13 mouse cellular contexts compared by ENCODE assay signal in the genomic region with DNA sequence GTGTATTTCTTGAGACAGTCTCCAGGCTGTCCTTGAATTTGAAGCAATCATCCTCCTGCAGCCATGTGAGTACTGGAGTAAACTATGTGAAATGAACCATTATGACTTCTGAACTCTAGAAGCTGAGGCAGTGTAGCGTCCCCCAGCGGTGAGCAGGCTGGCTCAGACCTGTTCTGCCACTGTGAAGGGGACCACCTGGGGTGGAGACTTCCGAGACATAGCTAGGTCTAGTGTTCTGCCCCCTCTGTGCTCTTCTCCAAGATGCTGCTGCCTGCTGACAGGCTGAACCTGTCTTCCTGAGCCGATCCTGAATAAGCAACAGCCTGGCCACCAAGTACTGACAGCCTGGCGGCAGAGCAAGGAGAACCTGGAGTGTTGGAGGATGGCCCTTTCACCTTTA. TPM values are rescaled to one million over a fixed set of nuclear protein-coding genes. Genes with fewer than 3 reads are reported as not detected.
DNase-seq lines count a peak whose midpoint lies in the region; ATAC-seq and TF ChIP-seq lines count a peak whose summit lies in the region.
"Had no signal": no experiment of that assay in that cellular context is flagged by ENCODE, and none has a peak within 500 bp of the region (broad histone marks: within the 10 kb centered on the region; RNA-seq: fewer than 3 reads in every experiment).

No protein-coding gene starts in this region.

- H3K4me3 ChIP-seq in liver, embryonic 11.5 days (ENCODE audit: low read depth, low read length): no peak overlapping the region
- H3K4me3 ChIP-seq in liver, embryonic 14.5 days (ENCODE audit: insufficient read depth in 1 of 2, low read depth in 2 of 2, low read length in 2 of 2): no peak overlapping the region
- H3K4me3 ChIP-seq in intestine, embryonic 15.5 days (replicated peaks): no peak overlapping the region
- no peak overlapping the region for H3K4me3 ChIP-seq in kidney, embryonic 16.5 days (ENCODE audit: low read length)
- H3K4me3 ChIP-seq: forebrain, embryonic 10.5 days; heart, embryonic 10.5 days; hindbrain, embryonic 15.5 days had no signal

- H3K36me3 ChIP-seq in liver, embryonic 11.5 days (ENCODE audit: control insufficient read depth, insufficient read depth, low read length): no peaks in the 10 kb centered on the region
- H3K36me3 ChIP-seq in liver, embryonic 14.5 days (replicated peaks; ENCODE audit: control insufficient read depth, insufficient read depth, low read depth): no peaks in the 10 kb centered on the region
- no peaks in the 10 kb centered on the region for H3K36me3 ChIP-seq in intestine, embryonic 15.5 days
- H3K36me3 ChIP-seq in kidney, embryonic 16.5 days (ENCODE audit: insufficient read depth, low read length): no peaks in the 10 kb centered on the region
- H3K36me3 ChIP-seq: forebrain, embryonic 10.5 days; heart, embryonic 10.5 days; hindbrain, embryonic 15.5 days had no signal

- H3K27me3 ChIP-seq in liver, embryonic 11.5 days (replicated peaks; ENCODE audit: control insufficient read depth, insufficient read depth, low read length): peaks cover 11% of the 10 kb centered on the region
- H3K27me3 ChIP-seq in liver, embryonic 14.5 days (ENCODE audit: control insufficient read depth, insufficient read depth, low read length): no peaks in the 10 kb centered on the region
- no peaks in the 10 kb centered on the region for H3K27me3 ChIP-seq in intestine, embryonic 15.5 days (replicated peaks)
- no peaks in the 10 kb centered on the region for H3K27me3 ChIP-seq in kidney, embryonic 16.5 days (ENCODE audit: insufficient read depth, low read length)
- H3K27me3 ChIP-seq: hindbrain, embryonic 15.5 days; Patski had no signal

- no peak for DNase-seq in liver, embryonic 11.5 days (ENCODE audit: low spot score)
- DNase-seq in liver (no peak), R1 (ENCODE audit: low read depth, low spot score) (peak; percentile 83)
- DNase-seq in liver, embryonic 14.5 days (ENCODE audit: low read depth in 3 of 3, low spot score in 3 of 3): no peak
- DNase-seq in thymus, postnatal 4 days: no peak

- no peak for ATAC-seq in liver, embryonic 11.5 days (replicated peaks; ENCODE audit: low FRiP score)
- ATAC-seq in liver, embryonic 14.5 days (ENCODE audit: insufficient read depth): no peak
- no peak for ATAC-seq in intestine, embryonic 15.5 days
- no peak for ATAC-seq in kidney, embryonic 16.5 days (ENCODE audit: low FRiP score, low TSS enrichment)
- ATAC-seq: Patski had no signal

- TF ChIP-seq CTCF in liver, embryonic 14.5 days (IDR thresholded peaks at IDR 0.05; ENCODE audit: low read depth): no peak

- TF ChIP-seq EP300 in liver, embryonic 14.5 days (IDR thresholded peaks at IDR 0.05; ENCODE audit: low read depth): no peak

- H3K9ac ChIP-seq in liver, embryonic 11.5 days (ENCODE audit: low read depth, low read length): peak overlapping the region; percentile 4; the same call in 1 of the 2 replicates
- peak overlapping the region; percentile 6 for H3K9ac ChIP-seq in liver, embryonic 14.5 days (replicated peaks)
- no peak overlapping the region for H3K9ac ChIP-seq in intestine, embryonic 15.5 days
- H3K9ac ChIP-seq in kidney, embryonic 16.5 days (replicated peaks; ENCODE audit: low read length): no peak overlapping the region
- H3K9ac ChIP-seq: hindbrain, embryonic 15.5 days had no signal

- H3K4me2 ChIP-seq in liver, embryonic 11.5 days: no peak overlapping the region
- no peak overlapping the region; the same call in 1 of the 2 replicates for H3K4me2 ChIP-seq in liver, embryonic 14.5 days (ENCODE audit: low read depth)
- no peak overlapping the region for H3K4me2 ChIP-seq in intestine, embryonic 15.5 days (replicated peaks)
- no peak overlapping the region for H3K4me2 ChIP-seq in kidney, embryonic 16.5 days (replicated peaks; ENCODE audit: low read depth, low read length)
- H3K4me2 ChIP-seq: hindbrain, embryonic 15.5 days had no signal

- H3K27ac ChIP-seq in liver, embryonic 11.5 days (ENCODE audit: low read depth, low read length): no peak overlapping the region
- H3K27ac ChIP-seq in liver, embryonic 14.5 days: peak overlapping the region; percentile 99
- H3K27ac ChIP-seq in intestine, embryonic 15.5 days: no peak overlapping the region
- H3K27ac ChIP-seq in kidney, embryonic 16.5 days (ENCODE audit: low read length): no peak overlapping the region
- H3K27ac ChIP-seq: hindbrain, embryonic 15.5 days had no signal

- peaks cover 29% of the 10 kb centered on the region for H3K4me1 ChIP-seq in liver, embryonic 11.5 days (replicated peaks; ENCODE audit: control insufficient read depth, insufficient read depth, low read length)
- H3K4me1 ChIP-seq in liver, embryonic 14.5 days (replicated peaks; ENCODE audit: control insufficient read depth in 2 of 2, insufficient read depth in 2 of 2, low read length in 1 of 2): peaks cover 41 to 46% of the 10 kb centered on the region in 2 experiments
- H3K4me1 ChIP-seq in intestine, embryonic 15.5 days (replicated peaks): peaks cover 15% of the 10 kb centered on the region
- H3K4me1 ChIP-seq in kidney, embryonic 16.5 days (ENCODE audit: insufficient read depth, low read length): peaks cover 15% of the 10 kb centered on the region

- H3K9me3 ChIP-seq in liver, embryonic 11.5 days (ENCODE audit: control insufficient read depth, low read length): no peaks in the 10 kb centered on the region
- no peaks in the 10 kb centered on the region for H3K9me3 ChIP-seq in liver, embryonic 14.5 days (ENCODE audit: control insufficient read depth, low read length)
- no peaks in the 10 kb centered on the region for H3K9me3 ChIP-seq in intestine, embryonic 15.5 days
- no peaks in the 10 kb centered on the region for H3K9me3 ChIP-seq in kidney, embryonic 16.5 days (ENCODE audit: low read length)
- H3K9me3 ChIP-seq: forebrain, embryonic 10.5 days; heart, embryonic 10.5 days; hindbrain, embryonic 15.5 days had no signal

- 45% methylated on average over 5 of the region's 5 CpGs for WGBS in liver, embryonic 11.5 days
- 43% methylated on average over 5 of the region's 5 CpGs for WGBS in liver, embryonic 14.5 days (ENCODE audit: insufficient replicate concordance)
- WGBS in intestine, embryonic 15.5 days: 46% methylated on average over 5 of the region's 5 CpGs
- 43% methylated on average over 5 of the region's 5 CpGs for WGBS in kidney, embryonic 16.5 days

RNA-seq across cellular contexts. Expression of a gene that starts 5.6 kb away (rescaled TPM):
- polyA plus RNA-seq in liver, embryonic 11.5 days (2014; fragmentation: Nextera tagmentation; extraction: Ambion mirVana): 13.4 and 14.5 TPM in 2 replicates
- polyA plus RNA-seq in liver, embryonic 14.5 days (2012; rRNA removed): 33.9 and 35.0 TPM in 2 replicates
- 9.5 and 14.3 TPM in 2 replicates for polyA plus RNA-seq in liver, embryonic 14.5 days (2014; fragmentation: Nextera tagmentation; extraction: Ambion mirVana)
- polyA plus RNA-seq in intestine, embryonic 15.5 days (2015; fragmentation: Nextera tagmentation; extraction: Ambion mirVana): 7.5 TPM in 2 replicates
- polyA plus RNA-seq in kidney, embryonic 16.5 days (2015; fragmentation: Nextera tagmentation; extraction: Ambion mirVana): 6.7 and 7.0 TPM in 2 replicates

RNA-seq across cellular contexts. Expression of a gene that starts 17.9 kb away (rescaled TPM):
- polyA plus RNA-seq in liver, embryonic 11.5 days (2014; fragmentation: Nextera tagmentation; extraction: Ambion mirVana): 0.47 and 0.73 TPM in 2 replicates
- polyA plus RNA-seq in liver, embryonic 14.5 days (2012; rRNA removed): 0.27 and 0.34 TPM in 2 replicates
- polyA plus RNA-seq in liver, embryonic 14.5 days (2014; fragmentation: Nextera tagmentation; extraction: Ambion mirVana): 0.08 and 0.17 TPM in 2 replicates
- polyA plus RNA-seq in intestine, embryonic 15.5 days (2015; fragmentation: Nextera tagmentation; extraction: Ambion mirVana): 2.0 TPM in 2 replicates
- 2.9 and 4.9 TPM in 2 replicates for polyA plus RNA-seq in kidney, embryonic 16.5 days (2015; fragmentation: Nextera tagmentation; extraction: Ambion mirVana)

RNA-seq across cellular contexts. Expression of a gene that starts 28.6 kb away (rescaled TPM):
- 110 and 112 TPM in 2 replicates for polyA plus RNA-seq in liver, embryonic 11.5 days (2014; fragmentation: Nextera tagmentation; extraction: Ambion mirVana)
- 20.4 and 34.3 TPM in 2 replicates for polyA plus RNA-seq in liver, embryonic 14.5 days (2012; rRNA removed)
- 54.1 and 56.3 TPM in 2 replicates for polyA plus RNA-seq in liver, embryonic 14.5 days (2014; fragmentation: Nextera tagmentation; extraction: Ambion mirVana)
- polyA plus RNA-seq in intestine, embryonic 15.5 days (2015; fragmentation: Nextera tagmentation; extraction: Ambion mirVana): 89.4 and 90.7 TPM in 2 replicates
- 114 and 119 TPM in 2 replicates for polyA plus RNA-seq in kidney, embryonic 16.5 days (2015; fragmentation: Nextera tagmentation; extraction: Ambion mirVana)

RNA-seq across cellular contexts. Expression of a gene that starts 36.9 kb away (rescaled TPM):
- 0.10 and 0.25 TPM in 2 replicates for polyA plus RNA-seq in liver, embryonic 11.5 days (2014; fragmentation: Nextera tagmentation; extraction: Ambion mirVana)
- 0.11 and 0.13 TPM in 2 replicates for polyA plus RNA-seq in liver, embryonic 14.5 days (2012; rRNA removed)
- polyA plus RNA-seq in liver, embryonic 14.5 days (2014; fragmentation: Nextera tagmentation; extraction: Ambion mirVana): 0.18 and 0.39 TPM in 2 replicates
- 0.29 and 0.40 TPM in 2 replicates for polyA plus RNA-seq in intestine, embryonic 15.5 days (2015; fragmentation: Nextera tagmentation; extraction: Ambion mirVana)
- 0.05 and 0.12 TPM in 2 replicates for polyA plus RNA-seq in kidney, embryonic 16.5 days (2015; fragmentation: Nextera tagmentation; extraction: Ambion mirVana)
- polyA plus RNA-seq: forebrain, embryonic 14.5 days; heart, embryonic 10.5 days; heart, embryonic 14.5 days; hindbrain, embryonic 15.5 days had no signal

RNA-seq across cellular contexts. Expression of a gene that starts 40.3 kb away (rescaled TPM):
- 18.2 and 19.3 TPM in 2 replicates for polyA plus RNA-seq in liver, embryonic 11.5 days (2014; fragmentation: Nextera tagmentation; extraction: Ambion mirVana)
- polyA plus RNA-seq in liver, embryonic 14.5 days (2012; rRNA removed): 11.1 and 13.0 TPM in 2 replicates
- polyA plus RNA-seq in liver, embryonic 14.5 days (2014; fragmentation: Nextera tagmentation; extraction: Ambion mirVana): 5.4 and 6.3 TPM in 2 replicates
- polyA plus RNA-seq in intestine, embryonic 15.5 days (2015; fragmentation: Nextera tagmentation; extraction: Ambion mirVana): 13.2 and 16.8 TPM in 2 replicates
- 16.2 and 16.3 TPM in 2 replicates for polyA plus RNA-seq in kidney, embryonic 16.5 days (2015; fragmentation: Nextera tagmentation; extraction: Ambion mirVana)

Comparison
In these comparisons a context has a peak if more than half of its experiments do, and no peak if none do; other contexts are left out.
1. H3K9ac ChIP-seq: peak in liver, embryonic 11.5 days (single experiment) and liver, embryonic 14.5 days (single experiment); none in intestine, embryonic 15.5 days (single experiment) and kidney, embryonic 16.5 days (single experiment).